Mouse (Mus musculus): Measurements from ENCODE around the gene AL607142.1.

Gene AL607142.1

GRCm38 (mm10) chr4:120064696-120065095 lies at the start of gene AL607142.1:
Gene AL607142.1 (plus strand): TSS chr4:120064996.
- no peak for DNase-seq (ENCODE audit: low spot score)

GRCm38 (mm10) chr4:120018426-120018825 lies 46.4 kb upstream of the AL607142.1 start:
- DNase-seq (ENCODE audit: low spot score) = no peak

GRCm38 (mm10) chr4:120022392-120022791 lies 42.4 kb upstream of the AL607142.1 start:
- DNase-seq (ENCODE audit: low spot score) = no peak

- no peak for DNase-seq (ENCODE audit: low spot score)
Measured at GRCm38 (mm10) chr4:120023221-120023840, 41.5 kb upstream of the AL607142.1 start.

GRCm38 (mm10) chr4:120024071-120024470 lies 40.7 kb upstream of the AL607142.1 start:
- DNase-seq (ENCODE audit: low spot score) = no peak

GRCm38 (mm10) chr4:120027671-120028070 lies 37.1 kb upstream of the AL607142.1 start:
- DNase-seq (ENCODE audit: low spot score) = no peak

GRCm38 (mm10) chr4:120029937-120030336 lies 34.9 kb upstream of the AL607142.1 start:
- no peak for DNase-seq (ENCODE audit: low spot score)

GRCm38 (mm10) chr4:120032320-120032983 lies 32.3 kb upstream of the AL607142.1 start:
- peak; percentile 8 for DNase-seq (ENCODE audit: low spot score)

GRCm38 (mm10) chr4:120032984-120033355 lies 31.8 kb upstream of the AL607142.1 start:
- DNase-seq (ENCODE audit: low spot score) = no peak

- DNase-seq (ENCODE audit: low spot score) = no peak
Measured at GRCm38 (mm10) chr4:120036294-120036693, 28.5 kb upstream of the AL607142.1 start.

GRCm38 (mm10) chr4:120037007-120037406 lies 27.8 kb upstream of the AL607142.1 start:
- DNase-seq (ENCODE audit: low spot score) = no peak

- DNase-seq (ENCODE audit: low spot score) = no peak
Measured at GRCm38 (mm10) chr4:120041520-120041919, 23.3 kb upstream of the AL607142.1 start.

GRCm38 (mm10) chr4:120042480-120042879 lies 22.3 kb upstream of the AL607142.1 start:
- DNase-seq (ENCODE audit: low spot score) = no peak

GRCm38 (mm10) chr4:120044612-120045011 lies 20.2 kb upstream of the AL607142.1 start:
- DNase-seq (ENCODE audit: low spot score) = no peak

GRCm38 (mm10) chr4:120045131-120045537 lies 19.7 kb upstream of the AL607142.1 start:
- DNase-seq (ENCODE audit: low spot score) = no peak

- no peak for DNase-seq (ENCODE audit: low spot score)
Measured at GRCm38 (mm10) chr4:120045871-120046270, 18.9 kb upstream of the AL607142.1 start.

- DNase-seq (ENCODE audit: low spot score) = no peak
Measured at GRCm38 (mm10) chr4:120047060-120047459, 17.7 kb upstream of the AL607142.1 start.

- no peak for DNase-seq (ENCODE audit: low spot score)
Measured at GRCm38 (mm10) chr4:120048274-120048673, 16.5 kb upstream of the AL607142.1 start.

- no peak for DNase-seq (ENCODE audit: low spot score)
Measured at GRCm38 (mm10) chr4:120049857-120050256, 14.9 kb upstream of the AL607142.1 start.

GRCm38 (mm10) chr4:120052481-120052880 lies 12.3 kb upstream of the AL607142.1 start:
- no peak for DNase-seq (ENCODE audit: low spot score)

- DNase-seq (ENCODE audit: low spot score) = no peak
Measured at GRCm38 (mm10) chr4:120053026-120054005, 11.5 kb upstream of the AL607142.1 start.

- DNase-seq (ENCODE audit: low spot score) = no peak
Measured at GRCm38 (mm10) chr4:120054145-120054544, 10.7 kb upstream of the AL607142.1 start.

- DNase-seq (ENCODE audit: low spot score) = no peak
Measured at GRCm38 (mm10) chr4:120056451-120056850, 8.3 kb upstream of the AL607142.1 start.
